Mouse (Mus musculus) hindbrain, embryonic 16.5 days (tissue): ENCODE data around the gene Ddx52. TPM values are rescaled to one million over a fixed set of nuclear protein-coding genes. Genes with fewer than 3 reads are reported as not detected.

Experiments used
- ATAC-seq: fragments of 200-750 bp; cut with Nextera tagmentation; 2 replicates; pipeline ENCODE4 v1.8.0; 2017; ENCODE audit warnings: moderate TSS enrichment, moderate library complexity
- H3K27ac ChIP-seq: fragments of 300-500 bp; sonication (generic); 2 replicates; pipeline ENCODE4 v1.5.1; 2014; ENCODE audit warnings: low read depth, mild to moderate bottlenecking, control low read depth, low read length, moderate library complexity
- H3K27me3 ChIP-seq: fragments of 300-500 bp; sonication (generic); replicated peaks from 2 replicates; pipeline ENCODE4 v1.6.1; 2014; ENCODE audit warnings: low read length; ENCODE audit not compliant: control insufficient read depth, insufficient read depth
- H3K36me3 ChIP-seq: fragments of 300-500 bp; sonication (generic); 2 replicates; pipeline ENCODE4 v1.6.1; 2014; ENCODE audit warnings: mild to moderate bottlenecking, low read length, moderate library complexity, mixed read lengths; ENCODE audit not compliant: control insufficient read depth, insufficient read depth
- H3K4me1 ChIP-seq: fragments of 300-500 bp; sonication (generic); 2 replicates; pipeline ENCODE4 v1.6.1; 2014; ENCODE audit warnings: low read depth, low read length; ENCODE audit not compliant: control insufficient read depth, insufficient read depth
- H3K4me2 ChIP-seq: fragments of 300-500 bp; sonication (generic); 2 replicates; pipeline ENCODE4 v1.6.1; 2014; ENCODE audit warnings: mild to moderate bottlenecking, low read length, control low read depth, moderate library complexity
- H3K4me3 ChIP-seq: fragments of 300-500 bp; sonication (generic); 2 replicates; pipeline ENCODE4 v1.5.1; 2014; ENCODE audit warnings: mild to moderate bottlenecking, low read length, control low read depth, moderate library complexity
- H3K9ac ChIP-seq: fragments of 300-500 bp; sonication (generic); 2 replicates; pipeline ENCODE4 v1.6.1; 2014; ENCODE audit warnings: low read depth, mild to moderate bottlenecking, control low read depth, low read length, moderate library complexity
- H3K9me3 ChIP-seq: fragments of 300-500 bp; sonication (generic); 2 replicates; pipeline ENCODE4 v1.6.1; 2014; ENCODE audit warnings: mild to moderate bottlenecking, low read length, moderate library complexity; ENCODE audit not compliant: control insufficient read depth
- WGBS: fragments of 180-500 bp; shearing (Covaris S2); extraction: QIAGEN DNeasy Blood & Tissue Kit; methylation state at CpG from one replicate; pipeline ENCODE4 v1.1.7; 2014; 5-methylcytosine and 5-hydroxymethylcytosine counted together
- polyA plus RNA-seq: library from polyadenylated mRNA; unstranded; fragments of >200 nt; fragmentation: Nextera tagmentation; extraction: Ambion mirVana; gene quantifications from 2 replicates; pipeline ENCODE4 v1.2.1, GENCODE M21; 2015

Gene Ddx52
- polyA plus RNA-seq, 1 experiment from 2014 or later: 20.7 TPM

- Histone ChIP-seq H3K27me3 (no peaks in the 10 kb centered on the region), H3K4me1 (peaks cover 17% of the 10 kb centered on the region), H3K9ac (no peak overlapping the region), H3K4me3 (no peak overlapping the region), H3K4me2 (no peak overlapping the region), H3K27ac (no peak overlapping the region), H3K9me3 (no peaks in the 10 kb centered on the region), H3K36me3 (peaks cover under 1% of the 10 kb centered on the region; the same call in 1 of the 2 replicates)
- ATAC-seq: no peak
- 55% methylated on average over 8 of the region's 8 CpGs for WGBS
These were observed 25.8 kb downstream of the Ddx52 start for GRCm38 (mm10) chr11:83967436-83968204.

DNA sequence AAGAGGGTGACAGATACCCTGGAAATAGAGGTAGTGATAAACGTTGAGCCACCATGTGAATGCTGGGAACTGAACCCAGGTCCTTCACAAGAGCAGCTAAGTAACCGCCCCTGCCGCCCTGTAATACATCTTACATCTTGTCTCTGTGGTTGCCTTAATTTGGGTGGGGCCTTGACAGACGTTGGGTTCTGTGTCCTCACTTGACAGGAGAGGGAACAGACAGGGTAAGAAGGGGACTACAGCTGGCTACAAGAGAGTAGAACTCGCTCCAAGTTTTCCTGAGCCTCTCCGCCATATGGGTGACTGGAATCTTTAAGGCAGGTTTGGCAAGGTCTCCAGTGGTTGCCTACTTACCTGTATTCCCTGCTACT, 26.3 kb downstream of the Ddx52 start:
- Histone ChIP-seq H3K27me3 (no peaks in the 10 kb centered on the region), H3K4me1 (peaks cover 17% of the 10 kb centered on the region), H3K27ac (no peak overlapping the region), H3K4me2 (no peak overlapping the region), H3K36me3 (peaks cover 4% of the 10 kb centered on the region; the same call in 1 of the 2 replicates), H3K9me3 (no peaks in the 10 kb centered on the region), H3K9ac (no peak overlapping the region), H3K4me3 (no peak overlapping the region)
- ATAC-seq: no peak
- 82% methylated on average over 6 of the region's 6 CpGs for WGBS

- Histone ChIP-seq H3K9ac (no peak overlapping the region), H3K9me3 (no peaks in the 10 kb centered on the region), H3K27me3 (no peaks in the 10 kb centered on the region), H3K27ac (no peak overlapping the region), H3K4me1 (peaks cover 17% of the 10 kb centered on the region), H3K4me3 (no peak overlapping the region), H3K36me3 (peaks cover 4% of the 10 kb centered on the region), H3K4me2 (no peak overlapping the region)
- 97% methylated on average over 3 of the region's 3 CpGs for WGBS
- no peak for ATAC-seq
These were observed 27.2 kb downstream of the Ddx52 start for GRCm38 (mm10) chr11:83969040-83969439.

GRCm38 (mm10) chr11:83974561-83975346, 32.9 kb downstream of the Ddx52 start:
- Histone ChIP-seq H3K9ac (no peak overlapping the region), H3K4me2 (no peak overlapping the region), H3K27ac (no peak overlapping the region), H3K36me3 (peaks cover 18% of the 10 kb centered on the region), H3K27me3 (no peaks in the 10 kb centered on the region), H3K4me3 (no peak overlapping the region), H3K4me1 (no peaks in the 10 kb centered on the region), H3K9me3 (no peaks in the 10 kb centered on the region)
- 32% methylated on average over 7 of the region's 7 CpGs for WGBS
- ATAC-seq: no peak

- Histone ChIP-seq H3K36me3 (peaks cover 24% of the 10 kb centered on the region), H3K4me1 (no peaks in the 10 kb centered on the region), H3K27ac (no peak overlapping the region), H3K4me2 (no peak overlapping the region), H3K4me3 (no peak overlapping the region), H3K9me3 (no peaks in the 10 kb centered on the region), H3K9ac (no peak overlapping the region), H3K27me3 (no peaks in the 10 kb centered on the region)
- WGBS: 92% methylated on average over 1 of the region's 1 CpGs
- no peak for ATAC-seq
These were observed 33.6 kb downstream of the Ddx52 start for GRCm38 (mm10) chr11:83975488-83975887.

DNA sequence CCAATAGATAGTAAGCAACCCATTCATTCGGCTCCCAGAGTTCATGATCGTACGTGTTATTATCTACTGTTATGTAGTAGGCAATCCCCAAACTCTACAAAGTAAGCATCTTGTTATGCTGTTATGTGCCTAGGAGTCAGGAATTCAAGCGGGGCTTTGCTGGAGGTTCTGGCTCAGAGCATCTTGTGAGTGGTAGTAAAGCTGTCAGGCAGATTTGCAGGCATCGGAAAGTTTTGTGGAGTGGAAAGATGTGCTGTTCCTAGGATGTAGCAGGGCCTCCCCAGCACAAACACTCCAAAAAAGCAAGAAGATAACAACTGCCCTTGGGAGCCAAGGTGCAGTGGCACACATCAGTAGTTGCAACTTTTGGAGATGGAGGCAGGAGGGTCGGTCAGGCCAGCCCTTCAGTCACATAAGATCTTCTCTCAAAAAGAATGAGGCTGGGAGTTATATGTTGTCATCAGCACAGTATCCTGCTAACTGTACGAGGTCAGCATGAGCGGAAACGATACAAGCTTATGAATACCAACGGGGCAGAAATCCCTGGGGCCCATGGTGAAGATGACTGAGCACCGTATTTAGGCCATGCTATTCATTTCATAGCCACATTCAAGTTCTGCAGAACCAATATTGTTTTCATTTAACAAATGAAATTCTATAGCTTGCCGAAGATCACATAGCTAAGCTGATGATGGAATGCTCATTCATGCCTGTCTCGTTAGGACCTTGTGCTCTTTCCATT, 34.5 kb downstream of the Ddx52 start:
- H3K9me3 ChIP-seq: no peaks in the 10 kb centered on the region
- no peak overlapping the region for H3K4me2 ChIP-seq
- H3K4me1 ChIP-seq: no peaks in the 10 kb centered on the region
- no peak for ATAC-seq
- no peak overlapping the region for H3K4me3 ChIP-seq
- peaks cover 30% of the 10 kb centered on the region for H3K36me3 ChIP-seq
- H3K9ac ChIP-seq: no peak overlapping the region
- 90% methylated on average over 13 of the region's 13 CpGs for WGBS
- H3K27ac ChIP-seq: no peak overlapping the region
- no peaks in the 10 kb centered on the region for H3K27me3 ChIP-seq

DNA sequence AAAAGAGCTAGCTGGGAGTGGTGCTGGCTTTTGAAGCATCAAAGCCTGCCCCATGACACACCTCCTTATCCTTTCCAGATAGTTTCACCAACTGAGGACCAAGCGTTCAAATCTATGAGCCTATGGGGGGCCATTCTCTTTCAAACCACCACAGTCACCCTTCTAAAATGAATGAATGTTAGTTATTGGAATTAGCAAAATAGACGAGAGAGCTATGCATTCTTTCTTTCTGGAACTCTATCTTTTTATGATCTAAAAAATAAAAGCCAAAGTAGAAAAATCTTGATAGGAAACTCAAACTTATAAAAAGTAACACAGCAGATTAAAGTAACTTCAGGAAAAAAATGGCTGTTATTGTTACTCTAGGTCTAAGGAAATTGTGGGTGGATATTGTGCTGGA, 35.9 kb downstream of the Ddx52 start:
- Histone ChIP-seq H3K9ac (no peak overlapping the region), H3K36me3 (peaks cover 39% of the 10 kb centered on the region), H3K4me3 (no peak overlapping the region), H3K27ac (no peak overlapping the region), H3K4me1 (no peaks in the 10 kb centered on the region), H3K4me2 (no peak overlapping the region), H3K9me3 (no peaks in the 10 kb centered on the region), H3K27me3 (no peaks in the 10 kb centered on the region)
- ATAC-seq: no peak
- 88% methylated on average over 2 of the region's 2 CpGs for WGBS

DNA sequence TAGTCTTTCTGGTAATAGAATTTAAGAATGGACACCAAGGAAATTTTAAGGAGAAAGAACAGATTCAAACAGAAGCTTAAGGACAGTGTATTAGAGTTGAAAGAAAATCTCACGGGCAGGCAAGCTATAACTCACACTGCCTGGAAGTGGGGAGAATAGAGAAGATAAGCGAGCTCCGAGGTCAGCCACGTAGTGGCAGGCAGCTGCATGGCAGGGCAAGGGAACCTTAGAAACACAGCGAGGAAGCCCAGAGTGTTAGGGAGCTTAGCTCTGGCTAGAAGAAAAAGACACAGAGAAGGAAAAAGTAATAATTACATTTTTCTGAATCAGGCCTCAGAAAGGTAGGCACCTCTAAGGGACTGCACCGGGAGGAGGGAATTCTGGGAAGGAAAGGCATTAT, 38.1 kb downstream of the Ddx52 start:
- WGBS: 95% methylated on average over 6 of the region's 6 CpGs
- Histone ChIP-seq H3K36me3 (peaks cover 42% of the 10 kb centered on the region), H3K4me3 (no peak overlapping the region), H3K9ac (no peak overlapping the region), H3K9me3 (no peaks in the 10 kb centered on the region), H3K27me3 (no peaks in the 10 kb centered on the region), H3K4me1 (no peaks in the 10 kb centered on the region), H3K4me2 (no peak overlapping the region), H3K27ac (no peak overlapping the region)
- ATAC-seq: no peak

- ATAC-seq: no peak
- Histone ChIP-seq H3K4me2 (no peak overlapping the region), H3K9ac (no peak overlapping the region), H3K9me3 (no peaks in the 10 kb centered on the region), H3K4me3 (no peak overlapping the region), H3K4me1 (no peaks in the 10 kb centered on the region), H3K36me3 (peaks cover 55% of the 10 kb centered on the region), H3K27ac (no peak overlapping the region), H3K27me3 (no peaks in the 10 kb centered on the region)
- WGBS: 63% methylated on average over 10 of the region's 10 CpGs
These were observed 39.5 kb downstream of the Ddx52 start for GRCm38 (mm10) chr11:83981338-83981737.
